Mouse (Mus musculus): ENCODE measurements at regions not wholly inside any gene's neighbourhood (a gene's known extent, or its start where the extent isn't known, plus 50 kb on each side); places are given as distances from the start of the nearest gene placed in this dataset.
"Not testable (repeated sequence)": the region's sequence is repeated elsewhere in the genome, so short reads cannot be mapped to it uniquely, and the experiment has no call there.

GRCm38 (mm10) chr1:94502066-94502861, 449.9 kb upstream of the Pdcd1 start:
- no peaks in the 10 kb centered on the region for H3K27me3 ChIP-seq (ENCODE audit: control insufficient read depth, insufficient read depth, insufficient read length)
- H3K79me2 ChIP-seq (ENCODE audit: control insufficient read depth, insufficient read depth) = no peaks in the 10 kb centered on the region
- no peaks in the 10 kb centered on the region for H3K36me3 ChIP-seq (ENCODE audit: control insufficient read depth, insufficient read depth)
- no peak overlapping the region for H3K4me3 ChIP-seq (ENCODE audit: insufficient read depth, poor library complexity, severe bottlenecking)
- TF ChIP-seq MYOD1 (IDR thresholded peaks at IDR 0.05; ENCODE audit: control insufficient read depth, insufficient read length, low read depth) = no peak
- TF ChIP-seq CEBPB (IDR thresholded peaks at IDR 0.05; ENCODE audit: low read depth) = no peak
- TF ChIP-seq FOSL1 (IDR thresholded peaks at IDR 0.05; ENCODE audit: insufficient read depth, low read length, poor library complexity, severe bottlenecking) = no peak
- no peak for TF ChIP-seq USF1 (IDR thresholded peaks at IDR 0.05; ENCODE audit: low read depth)
- no peak for TF ChIP-seq MYOG (IDR thresholded peaks at IDR 0.05; ENCODE audit: control insufficient read depth, extremely low read depth, insufficient read length)
- TF ChIP-seq CTCF (IDR thresholded peaks at IDR 0.05; ENCODE audit: control insufficient read depth, insufficient read depth, insufficient read length) = no peak
- TF ChIP-seq MAX (IDR thresholded peaks at IDR 0.05) = no peak
- no peak overlapping the region for H3ac ChIP-seq (ENCODE audit: control insufficient read depth, insufficient read length, low read depth)
- H3K79me3 ChIP-seq (ENCODE audit: low read depth) = no peaks in the 10 kb centered on the region

- H3K27me3 ChIP-seq (ENCODE audit: control insufficient read depth, insufficient read depth, insufficient read length) = no peaks in the 10 kb centered on the region
- no peaks in the 10 kb centered on the region for H3K79me2 ChIP-seq (ENCODE audit: control insufficient read depth, insufficient read depth)
- no peaks in the 10 kb centered on the region for H3K36me3 ChIP-seq (ENCODE audit: control insufficient read depth, insufficient read depth)
- H3K79me3 ChIP-seq (ENCODE audit: low read depth) = no peaks in the 10 kb centered on the region
- H3K4me3 ChIP-seq (ENCODE audit: insufficient read depth, poor library complexity, severe bottlenecking) = no peak overlapping the region
- H3ac ChIP-seq (ENCODE audit: control insufficient read depth, insufficient read length, low read depth) = no peak overlapping the region
- TF ChIP-seq FOSL1 (IDR thresholded peaks at IDR 0.05; ENCODE audit: insufficient read depth, low read length, poor library complexity, severe bottlenecking) = no peak
These were observed 444.6 kb upstream of the Pdcd1 start for GRCm38 (mm10) chr1:94496992-94497391.

- Histone ChIP-seq H3K79me3 (ENCODE audit: low read depth) (no peaks in the 10 kb centered on the region), H3K27me3 (ENCODE audit: control insufficient read depth, insufficient read depth, insufficient read length) (no peaks in the 10 kb centered on the region), H3K36me3 (ENCODE audit: control insufficient read depth, insufficient read depth) (no peaks in the 10 kb centered on the region), H3K79me2 (ENCODE audit: control insufficient read depth, insufficient read depth) (no peaks in the 10 kb centered on the region), H3K4me3 (ENCODE audit: insufficient read depth, poor library complexity, severe bottlenecking) (no peak overlapping the region), H3ac (ENCODE audit: control insufficient read depth, insufficient read length, low read depth) (no peak overlapping the region)
- TF ChIP-seq MAX (IDR thresholded peaks at IDR 0.05) (no peak), CTCF (IDR thresholded peaks at IDR 0.05; ENCODE audit: control insufficient read depth, insufficient read depth, insufficient read length) (no peak)
These were observed 444.0 kb upstream of the Pdcd1 start for GRCm38 (mm10) chr1:94496341-94496740.

GRCm38 (mm10) chr1:94487062-94487461, 434.7 kb upstream of the Pdcd1 start:
- Histone ChIP-seq H3K27me3 (ENCODE audit: control insufficient read depth, insufficient read depth, insufficient read length) (no peaks in the 10 kb centered on the region), H3K4me3 (ENCODE audit: insufficient read depth, poor library complexity, severe bottlenecking) (no peak overlapping the region), H3K79me2 (ENCODE audit: control insufficient read depth, insufficient read depth) (no peaks in the 10 kb centered on the region), H3K36me3 (ENCODE audit: control insufficient read depth, insufficient read depth) (no peaks in the 10 kb centered on the region), H3K79me3 (ENCODE audit: low read depth) (no peaks in the 10 kb centered on the region), H3ac (ENCODE audit: control insufficient read depth, insufficient read length, low read depth) (no peak overlapping the region)
- TF ChIP-seq CTCF (IDR thresholded peaks at IDR 0.05; ENCODE audit: control insufficient read depth, insufficient read depth, insufficient read length) (no peak), CEBPB (IDR thresholded peaks at IDR 0.05; ENCODE audit: low read depth) (no peak), FOSL1 (IDR thresholded peaks at IDR 0.05; ENCODE audit: insufficient read depth, low read length, poor library complexity, severe bottlenecking) (no peak)

GRCm38 (mm10) chr1:94469834-94470233, 417.5 kb upstream of the Pdcd1 start:
- H3K4me3 ChIP-seq (ENCODE audit: insufficient read depth, poor library complexity, severe bottlenecking); H3K79me2 ChIP-seq (ENCODE audit: control insufficient read depth, insufficient read depth); H3K79me3 ChIP-seq (ENCODE audit: low read depth); H3K36me3 ChIP-seq (ENCODE audit: control insufficient read depth, insufficient read depth); H3ac ChIP-seq (ENCODE audit: control insufficient read depth, insufficient read length, low read depth); H3K27me3 ChIP-seq (ENCODE audit: control insufficient read depth, insufficient read depth, insufficient read length): not testable (repeated sequence)

- Histone ChIP-seq H3ac (ENCODE audit: control insufficient read depth, insufficient read length, low read depth) (no peak overlapping the region), H3K27me3 (ENCODE audit: control insufficient read depth, insufficient read depth, insufficient read length) (no peaks in the 10 kb centered on the region), H3K79me3 (ENCODE audit: low read depth) (no peaks in the 10 kb centered on the region), H3K4me3 (ENCODE audit: insufficient read depth, poor library complexity, severe bottlenecking) (no peak overlapping the region), H3K79me2 (ENCODE audit: control insufficient read depth, insufficient read depth) (no peaks in the 10 kb centered on the region), H3K36me3 (ENCODE audit: control insufficient read depth, insufficient read depth) (no peaks in the 10 kb centered on the region)
- TF ChIP-seq MYOG (IDR thresholded peaks at IDR 0.05; ENCODE audit: control insufficient read depth, extremely low read depth, insufficient read length) = no peak
- TF ChIP-seq CTCF (IDR thresholded peaks at IDR 0.05; ENCODE audit: control insufficient read depth, insufficient read depth, insufficient read length) = no peak
- no peak for TF ChIP-seq FOSL1 (IDR thresholded peaks at IDR 0.05; ENCODE audit: insufficient read depth, low read length, poor library complexity, severe bottlenecking)
- no peak for TF ChIP-seq MYOD1 (IDR thresholded peaks at IDR 0.05; ENCODE audit: control insufficient read depth, insufficient read length, low read depth)
- TF ChIP-seq USF1 (IDR thresholded peaks at IDR 0.05; ENCODE audit: low read depth) = no peak
- no peak for TF ChIP-seq CEBPB (IDR thresholded peaks at IDR 0.05; ENCODE audit: low read depth)
- no peak for TF ChIP-seq MAX (IDR thresholded peaks at IDR 0.05)
These were observed 371.4 kb upstream of the Pdcd1 start for GRCm38 (mm10) chr1:94423731-94424130.

All from C2C12 (cell line).